Mouse (Mus musculus) kidney, adult 2 months (tissue): ENCODE measurements at regions not wholly inside any gene's neighbourhood (a gene's known extent, or its start where the extent isn't known, plus 50 kb on each side); places are given as distances from the start of the nearest gene placed in this dataset.

ENCODE experiments used
- CTCF ChIP-seq: fragments of 200-500 bp; conservative IDR thresholded peaks from 2 replicates; pipeline ENCODE4 v1.5.1; 2011; ENCODE audit warnings: low read depth, mild to moderate bottlenecking, control low read depth, low read length, moderate library complexity, mixed read lengths; ENCODE audit not compliant: insufficient read depth, insufficient read length
- POLR2A ChIP-seq: fragments of 200-500 bp; IDR thresholded peaks from one replicate; pipeline ENCODE4 v1.6.1; 2011; ENCODE audit warnings: low read depth, low read length, control low read depth

DNA sequence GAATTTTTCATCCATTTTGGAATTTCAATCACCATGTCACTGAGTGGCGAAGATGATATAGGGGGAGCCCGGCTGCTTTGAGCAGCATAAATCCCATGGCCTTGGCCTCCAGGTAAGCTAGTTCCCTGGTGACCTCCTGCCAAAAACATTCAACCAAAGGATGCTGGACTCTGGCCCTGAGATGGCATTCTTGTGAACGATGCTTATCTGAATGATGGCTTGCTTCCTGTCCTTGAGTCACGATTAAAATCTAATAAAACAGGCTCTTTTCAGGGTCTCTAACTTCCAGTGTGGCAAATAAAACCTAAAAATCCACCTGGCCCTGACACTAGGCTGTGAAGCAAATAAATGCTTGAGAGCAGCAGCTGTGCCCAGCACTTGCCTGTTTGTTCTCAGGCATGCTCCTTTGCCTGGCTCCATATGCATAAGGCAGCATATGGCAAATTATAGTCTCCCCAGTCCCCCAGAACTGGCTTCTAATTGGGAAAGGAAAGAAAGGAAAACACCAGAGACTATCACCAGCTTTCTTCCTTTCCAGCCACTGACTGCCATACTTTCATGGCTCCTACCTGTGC lies 193.7 kb downstream of the Gm826 start:
- TF ChIP-seq CTCF (no peak), POLR2A (no peak)
